Mouse (Mus musculus): ENCODE measurements around the gene Eps8l2. TPM values are rescaled to one million over a fixed set of nuclear protein-coding genes. Genes with fewer than 3 reads are reported as not detected.

Gene Eps8l2
- polyA plus RNA-seq (2016; fragmentation: Nextera tagmentation; extraction: Ambion mirVana), result 5.6 and 5.7 TPM in 2 replicates

GRCm38 (mm10) chr7:141338576-141339131 is at the start of gene Eps8l2:
Gene Eps8l2 (plus strand): TSS chr7:141338880.
- peak within 1 kb of the TSS; percentile 55 for H3K4me2 ChIP-seq (replicated peaks)
- WGBS, result 3% methylated on average over 23 of the region's 23 CpGs
- peaks cover 14% of the 10 kb centered on the region; the same call in 1 of the 2 replicates for H3K36me3 ChIP-seq
- no peaks in the 10 kb centered on the region for H3K9me3 ChIP-seq
- peak; percentile 67 for ATAC-seq (ENCODE audit: insufficient number of reproducible peaks, insufficient read depth, low FRiP score, low TSS enrichment)
- H3K4me1 ChIP-seq, result peaks cover 13% of the 10 kb centered on the region
- H3K27me3 ChIP-seq, result peaks cover 16% of the 10 kb centered on the region
- peak within 1 kb of the TSS; percentile 40 for H3K9ac ChIP-seq
- H3K27ac ChIP-seq, result no peak within 1 kb of the TSS
- H3K4me3 ChIP-seq, result peak within 1 kb of the TSS; percentile 21

DNA sequence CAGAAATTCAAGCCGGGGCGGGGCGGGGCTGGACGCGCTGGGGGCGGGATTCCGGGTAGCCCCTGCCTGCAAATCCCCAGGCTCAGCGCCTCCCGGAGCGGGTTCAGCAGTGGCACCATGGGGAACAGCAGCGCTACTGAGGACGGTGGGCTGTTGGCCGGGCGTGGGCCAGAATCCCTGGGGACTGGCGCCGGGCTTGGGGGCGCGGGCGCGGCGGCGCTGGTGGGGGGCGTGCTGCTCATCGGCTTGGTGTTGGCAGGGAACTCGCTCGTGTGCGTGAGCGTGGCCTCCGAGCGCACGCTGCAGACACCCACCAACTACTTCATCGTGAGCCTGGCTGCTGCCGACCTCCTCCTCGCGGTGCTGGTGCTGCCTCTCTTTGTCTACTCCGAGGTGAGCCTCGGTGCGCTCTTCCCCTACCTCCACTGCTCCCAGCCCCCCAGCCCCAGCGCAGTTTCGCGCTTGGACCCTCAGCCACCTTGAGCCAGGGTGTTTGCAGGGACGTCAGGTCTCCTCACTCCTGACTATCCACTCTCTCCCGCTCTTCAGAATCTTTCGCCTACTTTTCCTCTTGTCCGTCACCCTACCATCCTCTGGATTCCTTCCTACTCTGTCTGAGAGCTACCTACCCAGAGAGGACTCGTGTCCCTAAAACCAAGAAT is 46.6 kb upstream of the Eps8l2 start, which contains the start of gene Drd4:
Drd4 (plus strand) TSS at position 86 of the 662 bp plus-strand sequence.
- Histone ChIP-seq H3K27ac (no peak within 1 kb of the TSS), H3K27me3 (peaks cover 57% of the 10 kb centered on the region), H3K9ac (peak within 1 kb of the TSS; percentile 65), H3K9me3 (no peaks in the 10 kb centered on the region), H3K4me1 (peaks cover 30% of the 10 kb centered on the region), H3K36me3 (0 out of 2 replicates have a peak, but pooled peaks cover 3% of the 10 kb centered on the region), H3K4me2 (replicated peaks) (peak within 1 kb of the TSS; percentile 96), H3K4me3 (peak within 1 kb of the TSS; percentile 54)
- WGBS, result 2% methylated on average over 45 of the region's 46 CpGs
- no peak; the same call in 1 of the 2 replicates for ATAC-seq (ENCODE audit: insufficient number of reproducible peaks, insufficient read depth, low FRiP score, low TSS enrichment)

- WGBS, result 26% methylated on average over 15 of the region's 15 CpGs
- Histone ChIP-seq H3K4me1 (peaks cover 30% of the 10 kb centered on the region), H3K4me2 (replicated peaks) (peak overlapping the region; percentile 96), H3K27me3 (peaks cover 57% of the 10 kb centered on the region), H3K9me3 (no peaks in the 10 kb centered on the region), H3K36me3 (0 out of 2 replicates have a peak, but pooled peaks cover 9% of the 10 kb centered on the region), H3K4me3 (peak overlapping the region; percentile 54), H3K9ac (peak overlapping the region; percentile 65; the same call in 1 of the 2 replicates), H3K27ac (no peak overlapping the region)
- ATAC-seq (ENCODE audit: insufficient number of reproducible peaks, insufficient read depth, low FRiP score, low TSS enrichment), result no peak
These were observed 45.9 kb upstream of the Eps8l2 start for GRCm38 (mm10) chr7:141292583-141293388.

GRCm38 (mm10) chr7:141293852-141294471 is 44.7 kb upstream of the Eps8l2 start:
- H3K27ac ChIP-seq, result no peak overlapping the region

DNA sequence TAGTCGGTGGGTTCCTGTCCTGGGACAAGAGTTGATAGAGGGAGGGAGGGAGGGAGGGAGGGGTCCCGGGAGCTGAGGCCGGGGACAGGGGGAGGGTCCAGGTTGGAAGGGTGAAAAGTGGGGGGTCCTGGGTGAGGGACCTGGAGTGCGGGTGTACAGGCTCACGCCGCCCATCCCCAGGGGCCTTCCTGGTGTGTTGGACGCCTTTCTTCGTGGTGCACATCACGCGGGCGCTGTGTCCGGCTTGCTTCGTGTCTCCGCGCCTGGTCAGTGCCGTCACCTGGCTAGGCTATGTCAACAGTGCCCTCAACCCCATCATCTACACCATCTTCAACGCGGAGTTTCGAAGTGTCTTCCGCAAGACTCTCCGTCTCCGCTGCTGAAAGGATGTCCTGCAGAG is 44.2 kb upstream of the Eps8l2 start:
- H3K27ac ChIP-seq, result no peak overlapping the region
- peak overlapping the region; percentile 96 for H3K4me2 ChIP-seq (replicated peaks)
- peak overlapping the region; percentile 42 for H3K4me3 ChIP-seq
- H3K27me3 ChIP-seq, result peaks cover 57% of the 10 kb centered on the region
- 0 out of 2 replicates have a peak, but pooled peaks cover 19% of the 10 kb centered on the region for H3K36me3 ChIP-seq
- no peaks in the 10 kb centered on the region for H3K9me3 ChIP-seq
- H3K4me1 ChIP-seq, result peaks cover 30% of the 10 kb centered on the region
- 8% methylated on average over 21 of the region's 22 CpGs for WGBS
- ATAC-seq (ENCODE audit: insufficient number of reproducible peaks, insufficient read depth, low FRiP score, low TSS enrichment), result no peak
- peak overlapping the region; percentile 59; the same call in 1 of the 2 replicates for H3K9ac ChIP-seq

More at GRCm38 (mm10) chr7:141293852-141294471, 44.7 kb upstream of the Eps8l2 start:
- peak overlapping the region; percentile 96 for H3K4me2 ChIP-seq (replicated peaks)
- H3K4me3 ChIP-seq, result peak overlapping the region; percentile 42
- H3K9me3 ChIP-seq, result no peaks in the 10 kb centered on the region
- WGBS, result under 1% methylated on average over 53 of the region's 53 CpGs
- peaks cover 57% of the 10 kb centered on the region for H3K27me3 ChIP-seq
- no peak for ATAC-seq (ENCODE audit: insufficient number of reproducible peaks, insufficient read depth, low FRiP score, low TSS enrichment)
- 0 out of 2 replicates have a peak, but pooled peaks cover 15% of the 10 kb centered on the region for H3K36me3 ChIP-seq
- peaks cover 30% of the 10 kb centered on the region for H3K4me1 ChIP-seq
- H3K9ac ChIP-seq, result peak overlapping the region; percentile 59

- no peaks in the 10 kb centered on the region for H3K9me3 ChIP-seq
- H3K9ac ChIP-seq, result no peak overlapping the region
- H3K4me1 ChIP-seq, result peaks cover 19% of the 10 kb centered on the region
- no peak for ATAC-seq (ENCODE audit: insufficient number of reproducible peaks, insufficient read depth, low FRiP score, low TSS enrichment)
- H3K4me3 ChIP-seq, result no peak overlapping the region
- no peak overlapping the region for H3K4me2 ChIP-seq (replicated peaks)
- peaks cover 31% of the 10 kb centered on the region for H3K27me3 ChIP-seq
- no peak overlapping the region for H3K27ac ChIP-seq
- 87% methylated on average over 3 of the region's 3 CpGs for WGBS
- H3K36me3 ChIP-seq, result peaks cover 52% of the 10 kb centered on the region
These were observed 40.6 kb upstream of the Eps8l2 start for GRCm38 (mm10) chr7:141297926-141298650.

DNA sequence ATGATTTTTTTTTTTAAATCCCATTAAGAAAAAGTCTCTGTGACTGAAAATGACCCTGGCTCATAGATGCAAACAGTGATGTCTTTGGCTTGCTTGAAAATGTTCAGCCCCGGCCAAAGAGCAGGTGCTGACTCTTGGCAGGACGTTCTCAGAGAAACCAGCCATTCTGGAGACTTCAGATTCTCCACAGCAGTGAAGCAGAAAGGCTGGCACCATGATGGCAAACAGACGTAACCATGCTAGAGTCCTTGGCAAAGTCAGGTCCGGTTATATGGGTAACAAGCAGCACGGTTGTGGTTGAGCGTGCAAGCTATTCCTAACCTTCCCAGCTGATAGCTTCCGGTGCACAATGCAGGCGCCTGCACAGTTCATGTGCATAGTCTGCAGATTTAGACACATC is 39.5 kb upstream of the Eps8l2 start:
- ATAC-seq (ENCODE audit: insufficient number of reproducible peaks, insufficient read depth, low FRiP score, low TSS enrichment), result no peak
- H3K9me3 ChIP-seq, result no peaks in the 10 kb centered on the region
- peaks cover 20% of the 10 kb centered on the region for H3K27me3 ChIP-seq
- 95% methylated on average over 8 of the region's 8 CpGs for WGBS
- no peak overlapping the region for H3K4me3 ChIP-seq
- peaks cover 8% of the 10 kb centered on the region for H3K4me1 ChIP-seq
- peaks cover 61% of the 10 kb centered on the region for H3K36me3 ChIP-seq
- H3K9ac ChIP-seq, result no peak overlapping the region
- no peak overlapping the region for H3K4me2 ChIP-seq (replicated peaks)
- no peak overlapping the region for H3K27ac ChIP-seq

DNA sequence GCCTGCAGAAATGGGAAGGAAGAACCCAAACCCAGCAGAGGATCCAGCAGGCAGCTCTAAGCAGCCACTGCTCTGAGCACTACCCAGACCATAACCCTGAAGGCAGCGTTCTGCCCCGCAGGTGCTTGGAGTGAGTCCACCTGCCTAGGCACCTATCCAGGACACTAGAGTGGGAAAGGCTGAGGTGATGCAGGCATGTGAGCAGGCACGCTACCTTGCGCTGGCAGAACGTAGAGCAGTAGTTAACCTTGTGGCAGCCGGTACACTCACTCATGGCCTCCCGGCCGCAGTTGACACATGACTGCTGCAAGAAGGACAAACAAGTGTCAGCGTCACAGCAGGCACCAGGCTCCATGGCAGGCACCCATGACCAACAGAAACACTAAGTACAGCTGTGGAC is 37.3 kb upstream of the Eps8l2 start:
- H3K4me3 ChIP-seq, result no peak overlapping the region
- H3K9ac ChIP-seq, result no peak overlapping the region
- H3K9me3 ChIP-seq, result no peaks in the 10 kb centered on the region
- 94% methylated on average over 9 of the region's 9 CpGs for WGBS
- H3K27ac ChIP-seq, result no peak overlapping the region
- H3K4me1 ChIP-seq, result no peaks in the 10 kb centered on the region
- ATAC-seq (ENCODE audit: insufficient number of reproducible peaks, insufficient read depth, low FRiP score, low TSS enrichment), result no peak
- no peaks in the 10 kb centered on the region for H3K27me3 ChIP-seq
- H3K36me3 ChIP-seq, result peaks cover 83% of the 10 kb centered on the region
- no peak overlapping the region for H3K4me2 ChIP-seq (replicated peaks)

DNA sequence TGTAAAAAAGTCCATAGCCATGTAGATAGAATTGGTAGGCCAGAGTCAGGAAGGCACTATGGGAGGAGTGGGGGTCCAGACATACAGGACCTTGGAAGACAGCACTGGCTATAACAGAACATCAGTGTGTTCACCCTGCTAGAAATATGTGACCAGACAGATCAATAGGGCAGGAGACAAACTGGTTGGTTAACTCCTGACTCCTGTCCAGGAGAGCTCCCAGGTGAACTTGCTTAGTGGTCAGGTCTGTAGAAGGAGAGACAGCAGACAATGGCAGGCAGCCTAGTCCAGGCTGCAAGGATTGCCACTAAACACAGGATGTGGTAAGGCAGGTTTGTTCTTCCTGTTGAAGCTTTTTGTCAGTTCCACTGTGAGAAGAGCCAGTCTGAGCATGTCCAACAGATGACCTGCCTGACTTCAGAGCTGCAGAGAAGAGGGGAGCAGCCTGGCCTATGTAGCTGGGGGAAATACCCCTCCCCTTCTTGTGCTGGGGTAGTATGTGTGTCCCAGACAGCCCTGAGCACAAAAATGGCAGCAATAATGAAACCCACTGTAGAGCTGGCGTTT is 35.9 kb upstream of the Eps8l2 start:
- WGBS, result 65% methylated on average over 1 of the region's 1 CpGs
- ATAC-seq (ENCODE audit: insufficient number of reproducible peaks, insufficient read depth, low FRiP score, low TSS enrichment), result no peak
- peaks cover 87% of the 10 kb centered on the region for H3K36me3 ChIP-seq

GRCm38 (mm10) chr7:141304537-141304936 is 34.1 kb upstream of the Eps8l2 start:
- H3K27ac ChIP-seq, result no peak overlapping the region
- H3K4me1 ChIP-seq, result no peaks in the 10 kb centered on the region
- H3K9me3 ChIP-seq, result no peaks in the 10 kb centered on the region
- no peak for ATAC-seq (ENCODE audit: insufficient number of reproducible peaks, insufficient read depth, low FRiP score, low TSS enrichment)
- H3K4me2 ChIP-seq (replicated peaks), result no peak overlapping the region
- no peak overlapping the region for H3K9ac ChIP-seq
- H3K4me3 ChIP-seq, result no peak overlapping the region
- 87% methylated on average over 4 of the region's 4 CpGs for WGBS
- peaks cover 91% of the 10 kb centered on the region for H3K36me3 ChIP-seq
- H3K27me3 ChIP-seq, result no peaks in the 10 kb centered on the region

More for the DNA sequence above, 35.9 kb upstream of the Eps8l2 start:
- Histone ChIP-seq H3K27ac (no peak overlapping the region), H3K9me3 (no peaks in the 10 kb centered on the region), H3K4me2 (replicated peaks) (no peak overlapping the region), H3K27me3 (no peaks in the 10 kb centered on the region), H3K9ac (no peak overlapping the region), H3K4me1 (no peaks in the 10 kb centered on the region), H3K4me3 (no peak overlapping the region)

All from embryonic facial prominence, embryonic 12.5 days (tissue).